Comparison of ENCODE assay signal across 11 mouse cellular contexts in the genomic region with DNA sequence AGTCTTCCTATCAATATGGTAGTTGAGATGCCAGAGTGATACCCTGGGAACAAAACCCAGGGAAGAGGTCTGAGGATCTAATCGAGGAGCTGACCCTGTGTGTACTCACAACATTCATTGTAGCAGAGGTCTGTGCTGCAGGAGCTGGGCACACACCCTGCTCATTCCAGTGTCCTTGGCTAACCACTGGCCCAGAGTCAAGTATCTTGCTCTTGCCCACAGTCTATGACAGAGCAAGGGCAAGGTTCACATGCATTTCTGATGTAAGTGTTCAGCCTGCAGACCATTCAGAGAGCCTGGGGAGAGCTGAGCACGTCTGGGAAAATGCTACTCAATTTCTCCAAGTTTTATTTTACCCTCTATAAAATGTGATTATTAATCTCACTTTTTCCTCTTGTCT.
A peak's percentile ranks its signal among the peaks of the same experiment; 100 is the strongest.
DNase-seq lines count a peak whose midpoint lies in the region; ATAC-seq lines count a peak whose summit lies in the region.
"Had no signal": no experiment of that assay in that cellular context is flagged by ENCODE, and none has a peak within 500 bp of the region (broad histone marks: within the 10 kb centered on the region; RNA-seq: fewer than 3 reads in every experiment).

No protein-coding gene starts in this region.

- H3K4me3 ChIP-seq in midbrain, embryonic 13.5 days (replicated peaks) = no peak overlapping the region
- H3K4me3 ChIP-seq in midbrain, embryonic 11.5 days (ENCODE audit: low read depth, low read length) = no peak overlapping the region
- H3K4me3 ChIP-seq in intestine, embryonic 14.5 days (ENCODE audit: low read depth, low read length) = no peak overlapping the region
- no peak overlapping the region for H3K4me3 ChIP-seq in neural tube, embryonic 15.5 days (replicated peaks)
- H3K4me3 ChIP-seq: erythroblast, embryonic 14.5 days; limb, embryonic 15.5 days had no signal

- H3K27me3 ChIP-seq in midbrain, embryonic 13.5 days = no peaks in the 10 kb centered on the region
- no peaks in the 10 kb centered on the region for H3K27me3 ChIP-seq in midbrain, embryonic 11.5 days (ENCODE audit: control insufficient read depth, insufficient read depth, low read length)
- no peaks in the 10 kb centered on the region for H3K27me3 ChIP-seq in intestine, embryonic 14.5 days (replicated peaks; ENCODE audit: control insufficient read depth, insufficient read depth, low read length)
- H3K27me3 ChIP-seq in neural tube, embryonic 15.5 days (replicated peaks) = no peaks in the 10 kb centered on the region
- H3K27me3 ChIP-seq: limb, embryonic 15.5 days had no signal

- no peaks in the 10 kb centered on the region for H3K36me3 ChIP-seq in midbrain, embryonic 13.5 days
- H3K36me3 ChIP-seq in midbrain, embryonic 11.5 days (ENCODE audit: control insufficient read depth, insufficient read depth, low read length) = no peaks in the 10 kb centered on the region
- H3K36me3 ChIP-seq in intestine, embryonic 14.5 days (ENCODE audit: control insufficient read depth, insufficient read depth, low read length) = no peaks in the 10 kb centered on the region
- H3K36me3 ChIP-seq in neural tube, embryonic 15.5 days = no peaks in the 10 kb centered on the region
- H3K36me3 ChIP-seq: limb, embryonic 15.5 days had no signal

- H3K4me1 ChIP-seq in midbrain, embryonic 13.5 days (replicated peaks) = peaks cover 21% of the 10 kb centered on the region; the same call in 1 of the 2 replicates
- no peaks in the 10 kb centered on the region for H3K4me1 ChIP-seq in midbrain, embryonic 11.5 days (ENCODE audit: control insufficient read depth, insufficient read depth, low read length)
- peaks cover 3% of the 10 kb centered on the region; the same call in 1 of the 2 replicates for H3K4me1 ChIP-seq in intestine, embryonic 14.5 days (replicated peaks; ENCODE audit: control insufficient read depth, insufficient read depth, low read length)
- peaks cover 25% of the 10 kb centered on the region for H3K4me1 ChIP-seq in neural tube, embryonic 15.5 days

- 80% methylated on average over 2 of the region's 2 CpGs for WGBS in midbrain, embryonic 13.5 days
- 84% methylated on average over 2 of the region's 2 CpGs for WGBS in midbrain, embryonic 11.5 days
- 75% methylated on average over 2 of the region's 2 CpGs for WGBS in intestine, embryonic 14.5 days
- 67% methylated on average over 2 of the region's 2 CpGs for WGBS in neural tube, embryonic 15.5 days

- H3K4me2 ChIP-seq in midbrain, embryonic 13.5 days (replicated peaks) = no peak overlapping the region
- H3K4me2 ChIP-seq in midbrain, embryonic 11.5 days = no peak overlapping the region
- H3K4me2 ChIP-seq in intestine, embryonic 14.5 days (ENCODE audit: low read length) = no peak overlapping the region
- H3K4me2 ChIP-seq in neural tube, embryonic 15.5 days = no peak overlapping the region
- H3K4me2 ChIP-seq: limb, embryonic 15.5 days had no signal

- H3K9ac ChIP-seq in midbrain, embryonic 13.5 days (replicated peaks) = no peak overlapping the region
- no peak overlapping the region for H3K9ac ChIP-seq in midbrain, embryonic 11.5 days (ENCODE audit: low read length)
- no peak overlapping the region for H3K9ac ChIP-seq in intestine, embryonic 14.5 days (ENCODE audit: low read length)
- H3K9ac ChIP-seq in neural tube, embryonic 15.5 days (replicated peaks) = no peak overlapping the region
- H3K9ac ChIP-seq: limb, embryonic 15.5 days had no signal

- 0 out of 2 replicates have a peak, but pooled peaks have one; percentile 9 for ATAC-seq in midbrain, embryonic 13.5 days
- ATAC-seq in midbrain, embryonic 11.5 days (ENCODE audit: low FRiP score) = no peak
- no peak for ATAC-seq in intestine, embryonic 14.5 days (replicated peaks; ENCODE audit: low FRiP score, low TSS enrichment, low read depth)
- peak; percentile 35; the same call in 1 of the 2 replicates for ATAC-seq in neural tube, embryonic 15.5 days (ENCODE audit: low FRiP score)
- ATAC-seq: inflammation-experienced regulatory T-cells, adult 6 months had no signal

- peak overlapping the region; percentile 31; the same call in 1 of the 2 replicates for H3K27ac ChIP-seq in midbrain, embryonic 13.5 days
- H3K27ac ChIP-seq in midbrain, embryonic 11.5 days (ENCODE audit: low read depth, low read length) = no peak overlapping the region
- H3K27ac ChIP-seq in intestine, embryonic 14.5 days (ENCODE audit: low read depth) = no peak overlapping the region
- H3K27ac ChIP-seq in neural tube, embryonic 15.5 days (replicated peaks) = no peak overlapping the region
- H3K27ac ChIP-seq: limb, embryonic 15.5 days had no signal

- H3K9me3 ChIP-seq in midbrain, embryonic 13.5 days = no peaks in the 10 kb centered on the region
- no peaks in the 10 kb centered on the region for H3K9me3 ChIP-seq in midbrain, embryonic 11.5 days (ENCODE audit: control insufficient read depth, low read length)
- no peaks in the 10 kb centered on the region for H3K9me3 ChIP-seq in intestine, embryonic 14.5 days (ENCODE audit: control insufficient read depth, low read length)
- no peaks in the 10 kb centered on the region for H3K9me3 ChIP-seq in neural tube, embryonic 15.5 days (replicated peaks)
- H3K9me3 ChIP-seq: limb, embryonic 15.5 days had no signal

- no peak for DNase-seq in midbrain, embryonic 11.5 days (ENCODE audit: low spot score, missing footprints)
- peak; percentile 49 for DNase-seq in fibroblast of lung, adult 2 months (ENCODE audit: low read depth)
- peak; percentile 29 for DNase-seq in intestine, embryonic 14.5 days (ENCODE audit: low spot score)
- DNase-seq in cerebellum, postnatal 25 days = no peak
- DNase-seq in cerebellum, postnatal 36 days = no peak
- DNase-seq: spleen, adult 18-20 months had no signal

Comparison
In these comparisons a context has a peak if more than half of its experiments do, and no peak if none do; other contexts are left out.
1. ATAC-seq: peak in midbrain, embryonic 13.5 days (single experiment) and neural tube, embryonic 15.5 days (single experiment); none in midbrain, embryonic 11.5 days (single experiment) and intestine, embryonic 14.5 days (single experiment).
2. DNase-seq: peak in fibroblast of lung, adult 2 months (single experiment) and intestine, embryonic 14.5 days (single experiment); none in midbrain, embryonic 11.5 days (single experiment), cerebellum, postnatal 25 days (0 of 2) and cerebellum, postnatal 36 days (0 of 2).